Mouse (Mus musculus) megakaryocyte, embryonic 14.5 days (primary cell): ENCODE data around the gene E2f2.

Experiments
- FLI1 ChIP-seq: IDR thresholded peaks from 2 replicates; pipeline ENCODE4 v1.6.1; 2012; ENCODE audit warnings: low read length, inconsistent platforms, mixed read lengths
- GATA1 ChIP-seq: IDR thresholded peaks from 3 replicates; pipeline ENCODE4 v1.6.1; 2012; ENCODE audit warnings: mixed read lengths, low read length, inconsistent platforms, borderline replicate concordance

- TF ChIP-seq GATA1 (no peak), FLI1 (no peak)
Measured at GRCm38 (mm10) chr4:136163448-136163847, 8.7 kb upstream of the E2f2 start.
